Mouse (Mus musculus): Measurements from ENCODE around the gene Apopt1. TPM values are rescaled to one million over a fixed set of nuclear protein-coding genes. Genes with fewer than 3 reads are reported as not detected.

Gene Apopt1
- polyA plus RNA-seq, 1 experiment from 2014 or later = 52.9 TPM

DNA sequence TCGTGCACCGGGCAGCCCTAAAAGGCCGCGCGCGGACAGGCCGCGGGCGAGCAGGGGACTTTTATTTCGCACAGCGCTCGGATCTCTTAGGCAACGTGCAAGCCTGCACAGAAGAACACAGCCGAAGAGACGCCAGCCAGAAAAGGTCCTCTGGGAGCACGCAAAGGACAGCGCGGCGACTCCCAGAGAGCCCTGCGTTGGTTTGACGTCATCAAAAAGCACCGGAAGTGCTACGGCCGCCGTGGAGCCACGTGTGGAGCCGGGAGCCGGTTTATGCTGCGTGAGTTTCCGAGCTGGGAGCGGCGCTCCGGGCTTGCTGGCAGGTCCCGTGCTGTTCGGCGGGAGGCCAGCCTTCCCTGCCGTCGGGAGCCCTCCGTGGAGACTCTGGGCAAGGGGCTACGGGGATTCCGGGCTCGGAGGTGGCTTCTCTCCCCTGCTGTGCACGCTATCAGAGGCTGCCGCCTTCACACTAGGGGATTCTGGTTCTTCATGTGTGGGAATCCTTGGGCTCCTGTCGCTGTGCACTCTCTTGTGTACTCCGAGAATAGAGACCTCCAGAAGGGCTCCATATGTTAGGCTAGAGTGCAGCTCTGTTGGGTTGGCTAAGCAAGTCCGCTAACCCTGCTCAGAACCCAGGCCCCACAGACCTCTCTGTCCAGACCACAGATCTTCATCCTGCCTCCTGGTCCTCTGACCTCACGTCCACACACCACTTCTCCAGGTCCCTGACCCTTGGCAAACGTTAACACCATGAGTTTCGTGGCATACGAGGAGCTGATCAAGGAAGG is 35.0 kb upstream of the Apopt1 start, which contains the start of gene Trmt61a:
TSS of gene Trmt61a (plus strand) at position 224 of the 788 bp plus-strand sequence.
- Histone ChIP-seq H3K4me2 (ENCODE audit: low read length) (peak within 1 kb of the TSS; percentile 97), H3K36me3 (ENCODE audit: control insufficient read depth, insufficient read depth, low read length) (no peaks in the 10 kb centered on the region), H3K4me1 (ENCODE audit: control insufficient read depth, insufficient read depth, low read depth, low read length) (peaks cover 19% of the 10 kb centered on the region), H3K4me3 (ENCODE audit: low read length) (peak within 1 kb of the TSS; percentile 60), H3K9ac (ENCODE audit: low read depth, low read length) (peak within 1 kb of the TSS; percentile 80), H3K27me3 (replicated peaks; ENCODE audit: control insufficient read depth, insufficient read depth, low read length) (peaks cover 2% of the 10 kb centered on the region; the same call in 1 of the 2 replicates), H3K9me3 (ENCODE audit: control insufficient read depth, low read length) (no peaks in the 10 kb centered on the region), H3K27ac (ENCODE audit: low read depth, low read length) (peak within 1 kb of the TSS; percentile 92)
- ATAC-seq = peak; percentile 88
- WGBS = under 1% methylated on average over 51 of the region's 51 CpGs

DNA sequence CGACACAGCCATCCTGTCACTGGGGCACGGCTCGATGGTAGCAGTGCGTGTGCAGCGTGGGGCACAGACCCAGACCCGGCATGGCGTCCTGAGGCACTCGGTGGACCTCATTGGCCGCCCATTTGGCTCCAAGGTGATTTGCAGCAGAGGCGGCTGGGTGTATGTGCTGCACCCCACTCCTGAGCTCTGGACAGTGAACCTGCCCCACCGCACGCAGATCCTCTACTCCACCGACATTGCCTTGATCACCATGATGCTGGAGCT is 34.5 kb upstream of the Apopt1 start:
- peaks cover 19% of the 10 kb centered on the region for H3K4me1 ChIP-seq (ENCODE audit: control insufficient read depth, insufficient read depth, low read depth, low read length)
- 7% methylated on average over 13 of the region's 13 CpGs for WGBS
- peak overlapping the region; percentile 80 for H3K9ac ChIP-seq (ENCODE audit: low read depth, low read length)

DNA sequence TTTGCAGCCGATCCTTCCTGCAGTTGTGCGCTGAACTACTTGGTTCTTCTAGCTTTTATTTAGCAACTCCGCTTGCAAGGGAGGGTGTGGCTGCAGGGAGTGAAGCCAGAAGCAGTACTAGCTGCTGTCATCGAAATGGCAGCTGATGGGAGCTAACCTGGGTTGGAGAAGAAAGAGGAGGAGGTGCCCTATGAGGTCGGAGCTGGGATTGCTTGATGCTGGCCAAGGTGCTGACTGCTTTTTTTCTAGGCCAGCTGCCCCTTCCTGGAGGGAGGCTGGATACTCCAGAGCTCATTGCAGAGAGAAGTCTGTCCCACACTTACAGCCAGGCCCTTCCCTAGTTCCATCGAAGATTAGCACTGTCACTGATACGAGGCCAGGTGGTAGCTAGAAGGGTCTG is 34.1 kb upstream of the Apopt1 start:
- peaks cover 19% of the 10 kb centered on the region for H3K4me1 ChIP-seq (ENCODE audit: control insufficient read depth, insufficient read depth, low read depth, low read length)
- 65% methylated on average over 7 of the region's 7 CpGs for WGBS
- no peak for ATAC-seq

More for the DNA sequence above, 34.5 kb upstream of the Apopt1 start:
- Histone ChIP-seq H3K9me3 (ENCODE audit: control insufficient read depth, low read length) (no peaks in the 10 kb centered on the region), H3K4me2 (ENCODE audit: low read length) (peak overlapping the region; percentile 97), H3K36me3 (ENCODE audit: control insufficient read depth, insufficient read depth, low read length) (no peaks in the 10 kb centered on the region), H3K27me3 (replicated peaks; ENCODE audit: control insufficient read depth, insufficient read depth, low read length) (peaks cover 2% of the 10 kb centered on the region; the same call in 1 of the 2 replicates), H3K27ac (ENCODE audit: low read depth, low read length) (no peak overlapping the region), H3K4me3 (ENCODE audit: low read length) (peak overlapping the region; percentile 60)
- ATAC-seq = no peak

DNA sequence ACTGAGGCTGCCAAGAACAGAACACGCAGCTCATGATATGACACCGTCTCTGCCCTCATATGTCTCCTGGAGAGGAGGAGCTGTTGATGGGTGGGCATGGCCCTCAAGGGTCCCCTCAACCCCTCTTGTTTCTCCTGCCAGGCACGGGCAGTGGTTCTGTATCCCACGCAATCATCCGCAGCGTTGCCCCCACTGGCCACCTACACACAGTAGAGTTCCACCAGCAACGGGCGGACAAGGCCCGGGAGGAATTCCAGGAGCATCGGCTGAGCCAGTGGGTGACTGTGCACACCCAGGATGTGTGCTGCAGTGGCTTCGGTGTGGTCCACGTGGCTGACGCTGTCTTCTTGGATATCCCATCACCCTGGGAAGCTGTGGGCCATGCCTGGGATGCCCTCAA is 32.4 kb upstream of the Apopt1 start:
- Histone ChIP-seq H3K27ac (ENCODE audit: low read depth, low read length) (no peak overlapping the region), H3K9ac (ENCODE audit: low read depth, low read length) (no peak overlapping the region), H3K36me3 (ENCODE audit: control insufficient read depth, insufficient read depth, low read length) (no peaks in the 10 kb centered on the region), H3K9me3 (ENCODE audit: control insufficient read depth, low read length) (no peaks in the 10 kb centered on the region), H3K4me3 (ENCODE audit: low read length) (no peak overlapping the region), H3K27me3 (replicated peaks; ENCODE audit: control insufficient read depth, insufficient read depth, low read length) (0 out of 2 replicates have a peak, but pooled peaks cover under 1% of the 10 kb centered on the region), H3K4me1 (ENCODE audit: control insufficient read depth, insufficient read depth, low read depth, low read length) (peaks cover 19% of the 10 kb centered on the region), H3K4me2 (ENCODE audit: low read length) (no peak overlapping the region)
- WGBS = 95% methylated on average over 12 of the region's 13 CpGs
- no peak for ATAC-seq

More for the DNA sequence above, 34.1 kb upstream of the Apopt1 start:
- Histone ChIP-seq H3K4me3 (ENCODE audit: low read length) (peak overlapping the region; percentile 60), H3K9ac (ENCODE audit: low read depth, low read length) (peak overlapping the region; percentile 80; the same call in 1 of the 2 replicates), H3K36me3 (ENCODE audit: control insufficient read depth, insufficient read depth, low read length) (no peaks in the 10 kb centered on the region), H3K27ac (ENCODE audit: low read depth, low read length) (no peak overlapping the region), H3K27me3 (replicated peaks; ENCODE audit: control insufficient read depth, insufficient read depth, low read length) (peaks cover 2% of the 10 kb centered on the region; the same call in 1 of the 2 replicates), H3K4me2 (ENCODE audit: low read length) (peak overlapping the region; percentile 97), H3K9me3 (ENCODE audit: control insufficient read depth, low read length) (no peaks in the 10 kb centered on the region)

DNA sequence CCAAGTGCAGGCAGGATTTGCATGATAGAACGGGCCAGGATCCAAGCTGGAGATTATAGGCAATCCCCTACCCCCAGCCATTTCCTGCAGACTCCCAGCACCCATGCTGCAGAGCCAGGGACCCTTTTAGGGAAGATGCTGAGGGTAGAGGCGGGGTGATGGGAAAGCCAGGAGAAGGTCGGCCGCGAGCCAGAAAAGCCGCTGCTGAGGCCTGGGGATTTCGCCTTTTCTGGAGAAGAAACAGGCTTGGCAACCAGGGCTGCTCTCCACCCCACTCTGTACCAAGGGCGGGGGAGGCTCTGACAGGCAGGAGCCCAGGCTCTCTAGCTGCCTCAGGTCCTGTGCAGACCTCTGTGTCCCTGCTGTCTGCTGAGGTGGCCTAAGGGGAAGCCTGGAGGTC is 31.8 kb upstream of the Apopt1 start:
- Histone ChIP-seq H3K36me3 (ENCODE audit: control insufficient read depth, insufficient read depth, low read length) (no peaks in the 10 kb centered on the region), H3K4me3 (ENCODE audit: low read length) (no peak overlapping the region), H3K4me2 (ENCODE audit: low read length) (no peak overlapping the region), H3K4me1 (ENCODE audit: control insufficient read depth, insufficient read depth, low read depth, low read length) (peaks cover 19% of the 10 kb centered on the region), H3K9me3 (ENCODE audit: control insufficient read depth, low read length) (no peaks in the 10 kb centered on the region), H3K9ac (ENCODE audit: low read depth, low read length) (no peak overlapping the region), H3K27ac (ENCODE audit: low read depth, low read length) (no peak overlapping the region), H3K27me3 (replicated peaks; ENCODE audit: control insufficient read depth, insufficient read depth, low read length) (no peaks in the 10 kb centered on the region)
- 81% methylated on average over 8 of the region's 8 CpGs for WGBS
- no peak for ATAC-seq

DNA sequence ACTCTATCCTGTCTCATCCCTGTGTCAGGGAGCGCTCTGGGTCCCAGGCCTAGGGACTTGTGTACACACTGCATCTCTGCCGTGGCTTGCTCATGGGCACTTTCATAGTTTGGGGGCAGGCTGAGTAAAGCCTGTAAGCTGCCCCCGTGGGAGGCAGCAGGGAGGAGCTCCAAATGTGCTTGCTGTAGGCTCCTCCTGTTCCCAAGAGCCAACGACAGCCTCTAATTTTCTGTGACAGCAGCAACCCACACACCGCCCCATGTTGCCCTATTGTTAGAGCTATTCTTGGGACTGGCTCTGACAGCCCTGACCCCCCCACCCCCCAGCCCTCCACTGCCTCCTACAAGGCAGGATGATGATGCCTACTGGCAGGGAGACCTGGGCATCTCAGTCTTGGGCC is 31.1 kb upstream of the Apopt1 start:
- no peak for ATAC-seq
- Histone ChIP-seq H3K9ac (ENCODE audit: low read depth, low read length) (no peak overlapping the region), H3K9me3 (ENCODE audit: control insufficient read depth, low read length) (no peaks in the 10 kb centered on the region), H3K27ac (ENCODE audit: low read depth, low read length) (no peak overlapping the region), H3K4me1 (ENCODE audit: control insufficient read depth, insufficient read depth, low read depth, low read length) (peaks cover 22% of the 10 kb centered on the region), H3K4me2 (ENCODE audit: low read length) (no peak overlapping the region), H3K27me3 (replicated peaks; ENCODE audit: control insufficient read depth, insufficient read depth, low read length) (no peaks in the 10 kb centered on the region), H3K4me3 (ENCODE audit: low read length) (no peak overlapping the region), H3K36me3 (ENCODE audit: control insufficient read depth, insufficient read depth, low read length) (no peaks in the 10 kb centered on the region)
- 74% methylated on average over 5 of the region's 5 CpGs for WGBS

DNA sequence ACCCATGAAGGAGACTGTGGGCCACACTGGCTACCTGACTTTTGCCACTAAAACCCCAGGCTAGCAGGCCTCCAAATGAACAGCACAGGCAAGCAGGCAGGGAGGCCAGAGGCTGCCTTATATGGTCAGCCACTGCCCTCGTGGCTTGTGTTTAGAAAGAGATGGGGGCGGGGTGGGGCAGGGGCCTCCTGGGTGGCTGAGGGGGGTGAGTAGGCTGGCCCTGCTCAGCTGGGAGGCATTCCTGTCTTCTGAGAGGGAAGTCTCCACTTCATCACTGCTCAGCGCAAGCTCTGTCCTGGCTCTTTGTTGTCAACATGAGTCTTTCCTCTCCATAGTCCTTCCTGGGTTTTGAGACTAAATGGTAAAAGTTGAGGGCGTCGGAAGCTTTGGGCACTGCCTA is 30.3 kb upstream of the Apopt1 start:
- H3K4me1 ChIP-seq (ENCODE audit: control insufficient read depth, insufficient read depth, low read depth, low read length) = peaks cover 24% of the 10 kb centered on the region
- H3K4me2 ChIP-seq (ENCODE audit: low read length) = no peak overlapping the region
- no peak overlapping the region for H3K9ac ChIP-seq (ENCODE audit: low read depth, low read length)
- 63% methylated on average over 5 of the region's 5 CpGs for WGBS
- H3K27me3 ChIP-seq (replicated peaks; ENCODE audit: control insufficient read depth, insufficient read depth, low read length) = no peaks in the 10 kb centered on the region
- no peaks in the 10 kb centered on the region for H3K36me3 ChIP-seq (ENCODE audit: control insufficient read depth, insufficient read depth, low read length)
- no peak overlapping the region for H3K4me3 ChIP-seq (ENCODE audit: low read length)
- no peak for ATAC-seq
- no peak overlapping the region for H3K27ac ChIP-seq (ENCODE audit: low read depth, low read length)
- H3K9me3 ChIP-seq (ENCODE audit: control insufficient read depth, low read length) = no peaks in the 10 kb centered on the region

DNA sequence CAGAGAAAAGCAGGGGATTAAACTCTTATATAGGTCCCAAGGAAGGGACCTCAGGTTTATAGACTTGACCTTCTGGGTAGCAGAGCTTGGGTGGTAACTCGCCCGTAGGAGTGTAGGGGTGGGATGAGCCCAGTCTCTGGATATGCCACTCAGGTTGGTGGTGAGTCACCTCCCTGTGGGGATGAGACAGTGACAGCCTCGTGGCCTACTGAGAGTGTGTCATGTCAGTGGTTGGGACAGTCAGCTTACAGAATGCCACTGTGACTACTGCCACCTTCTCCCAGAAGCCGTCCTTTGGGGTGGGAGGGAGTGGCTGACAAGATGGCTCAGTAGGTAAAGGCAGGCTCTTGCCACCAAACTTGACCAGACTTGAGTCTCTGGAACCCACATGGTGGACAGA is 26.7 kb upstream of the Apopt1 start:
- ATAC-seq = no peak

DNA sequence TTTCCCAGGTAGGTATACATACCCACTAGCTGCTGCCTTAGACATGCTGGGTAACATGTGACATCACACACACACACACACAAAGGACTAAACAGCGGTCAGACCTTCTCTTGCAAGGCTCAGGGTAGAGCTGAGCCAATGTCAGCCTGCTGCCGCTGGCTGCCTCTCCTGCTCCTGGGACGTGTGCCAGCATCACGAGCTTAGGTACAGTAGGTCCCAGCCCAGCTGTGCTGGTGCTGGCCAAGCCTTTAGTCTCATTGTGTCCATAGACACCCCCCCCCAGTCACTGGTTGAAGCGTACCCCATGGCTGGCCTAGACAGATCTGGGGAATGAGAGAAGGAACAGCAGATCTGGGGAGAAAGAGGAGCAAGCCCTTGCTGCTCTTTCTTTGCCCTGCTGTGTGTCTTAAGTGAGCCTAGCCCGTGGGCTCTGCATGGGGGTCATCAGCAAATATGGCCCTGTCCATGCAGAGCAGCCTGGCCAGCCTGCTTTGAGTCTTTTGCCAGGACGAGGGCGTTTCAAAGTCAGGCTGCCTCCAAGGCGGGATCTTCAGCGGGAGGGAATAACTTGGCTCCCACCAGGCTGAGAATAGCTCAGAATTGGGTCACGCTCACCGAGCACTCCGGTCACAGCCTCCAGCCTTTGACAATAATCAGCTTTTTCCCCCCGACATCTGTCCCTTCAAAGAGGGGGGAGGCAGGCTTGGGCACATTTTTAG is 25.6 kb upstream of the Apopt1 start:
- peak overlapping the region; percentile 47 for H3K9ac ChIP-seq (ENCODE audit: low read depth, low read length)
- no peaks in the 10 kb centered on the region for H3K36me3 ChIP-seq (ENCODE audit: control insufficient read depth, insufficient read depth, low read length)
- H3K4me3 ChIP-seq (ENCODE audit: low read length) = no peak overlapping the region
- no peaks in the 10 kb centered on the region for H3K9me3 ChIP-seq (ENCODE audit: control insufficient read depth, low read length)
- peak; percentile 62 for ATAC-seq
- H3K4me2 ChIP-seq (ENCODE audit: low read length) = peak overlapping the region; percentile 0; the same call in 1 of the 2 replicates
- peak overlapping the region; percentile 88 for H3K27ac ChIP-seq (ENCODE audit: low read depth, low read length)
- H3K4me1 ChIP-seq (ENCODE audit: control insufficient read depth, insufficient read depth, low read depth, low read length) = peaks cover 34% of the 10 kb centered on the region
- H3K27me3 ChIP-seq (replicated peaks; ENCODE audit: control insufficient read depth, insufficient read depth, low read length) = no peaks in the 10 kb centered on the region
- WGBS = 9% methylated on average over 14 of the region's 14 CpGs

More for the DNA sequence above, 26.7 kb upstream of the Apopt1 start:
- no peaks in the 10 kb centered on the region for H3K36me3 ChIP-seq (ENCODE audit: control insufficient read depth, insufficient read depth, low read length)
- H3K9ac ChIP-seq (ENCODE audit: low read depth, low read length) = no peak overlapping the region
- no peak overlapping the region for H3K4me2 ChIP-seq (ENCODE audit: low read length)
- peak overlapping the region; percentile 88 for H3K27ac ChIP-seq (ENCODE audit: low read depth, low read length)
- H3K27me3 ChIP-seq (replicated peaks; ENCODE audit: control insufficient read depth, insufficient read depth, low read length) = no peaks in the 10 kb centered on the region
- H3K9me3 ChIP-seq (ENCODE audit: control insufficient read depth, low read length) = no peaks in the 10 kb centered on the region
- peaks cover 27% of the 10 kb centered on the region for H3K4me1 ChIP-seq (ENCODE audit: control insufficient read depth, insufficient read depth, low read depth, low read length)
- H3K4me3 ChIP-seq (ENCODE audit: low read length) = no peak overlapping the region
- 95% methylated on average over 4 of the region's 4 CpGs for WGBS
